Mouse (Mus musculus): ENCODE data around the gene Runx2.

The Runx2 gene

GRCm38 (mm10) chr17:44472695-44473094 is 341.9 kb downstream of the Runx2 start:
- no peak for DNase-seq (ENCODE audit: low spot score in 2 of 2)

DNA sequence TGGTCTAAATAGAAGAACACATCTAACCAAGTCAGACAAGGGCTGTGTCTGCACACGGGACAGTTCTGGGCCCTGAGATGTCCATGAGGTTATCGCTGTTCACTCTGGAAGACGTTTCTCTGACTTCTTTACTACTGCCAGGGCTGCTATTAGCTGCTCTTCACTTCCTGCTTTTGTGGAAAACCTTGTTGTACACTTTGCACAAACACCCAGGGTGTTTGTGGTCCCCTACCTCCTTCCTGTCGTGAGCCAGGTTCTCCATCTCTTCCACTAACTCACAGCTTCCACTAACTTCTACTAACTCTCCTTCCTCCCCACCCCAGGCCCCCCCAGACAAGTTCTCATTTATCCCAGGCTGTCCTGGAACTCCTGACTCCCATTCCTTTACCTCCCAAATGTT is 350.9 kb downstream of the Runx2 start:
- DNase-seq (ENCODE audit: low spot score in 2 of 2) = no peak

- no peak for DNase-seq (ENCODE audit: low spot score in 2 of 2)
These were observed 354.4 kb downstream of the Runx2 start for GRCm38 (mm10) chr17:44460156-44460555.

DNA sequence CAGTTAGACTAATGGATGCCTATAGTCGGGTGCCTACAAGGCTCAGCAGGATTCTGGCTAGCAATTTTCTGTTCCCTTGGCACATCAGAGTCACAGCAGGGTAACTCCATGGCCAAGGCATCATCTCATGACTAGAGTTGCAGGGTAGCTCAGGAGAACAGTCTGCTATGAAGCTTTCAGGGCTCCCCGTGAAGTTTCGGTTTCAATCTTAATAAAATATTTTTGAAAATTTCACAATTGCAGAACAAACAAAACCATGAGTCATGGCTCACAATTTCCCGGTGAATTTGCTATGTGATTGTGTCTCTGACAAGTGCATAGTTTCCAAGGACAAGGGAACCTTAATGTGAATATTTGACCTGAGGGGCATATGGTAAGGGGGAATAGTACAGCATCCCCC is 355.6 kb downstream of the Runx2 start:
- DNase-seq (ENCODE audit: low spot score in 2 of 2) = no peak

DNA sequence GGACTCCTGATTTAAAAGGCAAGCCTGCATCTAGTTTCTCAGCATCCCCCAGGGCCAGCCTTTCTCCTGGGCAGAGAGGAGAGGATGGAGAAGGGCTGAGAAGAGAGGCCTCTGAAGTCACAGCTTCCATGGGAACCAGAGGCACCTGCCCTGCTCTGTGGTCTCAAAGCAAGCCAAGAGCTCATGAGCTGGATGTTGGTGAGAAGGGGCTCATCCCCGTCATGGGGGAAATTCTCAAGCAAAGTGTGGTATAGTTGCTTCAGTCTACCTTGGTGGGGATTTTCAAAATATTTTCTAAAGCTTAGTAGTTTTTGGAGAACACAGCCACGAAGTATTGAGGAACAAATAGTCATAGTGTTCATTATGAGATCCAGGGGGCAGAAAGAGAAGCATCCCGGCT is 357.9 kb downstream of the Runx2 start:
- DNase-seq (ENCODE audit: low spot score in 2 of 2) = no peak

DNA sequence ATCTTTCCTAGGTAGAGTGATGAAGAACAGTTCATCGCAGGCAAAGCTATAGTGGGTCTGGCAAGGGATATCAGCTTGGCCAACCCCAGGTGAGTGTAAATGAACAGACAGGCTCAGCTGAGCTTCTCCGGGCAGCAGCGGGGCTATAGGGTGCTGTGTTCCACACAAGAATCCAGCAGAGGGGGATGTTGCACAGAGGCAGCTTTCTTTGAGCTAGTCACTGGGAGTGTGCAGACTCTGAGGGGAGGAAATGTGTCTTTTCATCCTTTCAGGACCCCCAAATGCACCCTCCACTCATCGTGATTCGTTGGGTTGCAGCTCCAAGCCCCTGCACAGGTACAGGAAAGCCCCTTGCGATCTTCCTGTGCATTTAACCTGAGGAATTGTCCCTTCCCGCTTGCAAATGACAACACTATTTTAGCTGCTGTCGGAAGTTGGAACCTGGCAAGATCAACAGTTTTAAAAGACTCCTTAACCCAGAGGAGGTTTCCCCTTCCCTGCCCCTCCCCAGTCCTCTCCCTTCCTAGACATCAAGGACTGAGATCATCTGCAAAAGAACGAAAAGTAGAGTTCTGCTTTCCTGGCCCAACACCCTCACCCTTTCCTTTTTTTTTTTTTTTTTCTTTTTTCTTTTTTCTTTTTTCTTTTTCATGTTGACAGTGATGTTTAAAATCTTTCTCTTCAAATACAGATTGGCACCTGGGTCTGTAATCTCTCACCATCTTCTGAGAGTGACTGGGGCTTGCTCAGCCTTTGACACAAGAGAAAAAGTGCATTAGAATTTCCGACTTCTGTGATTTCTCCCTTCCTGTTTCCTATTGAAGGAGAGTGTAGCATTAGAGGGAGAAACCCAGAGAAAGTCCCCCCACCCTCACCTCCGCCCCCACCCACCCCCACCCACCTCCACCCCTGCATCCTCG is 358.7 kb downstream of the Runx2 start:
- DNase-seq (ENCODE audit: low spot score in 2 of 2) = peak; percentile 75 to 79

GRCm38 (mm10) chr17:44449915-44450471 is 364.6 kb downstream of the Runx2 start:
- DNase-seq (ENCODE audit: low spot score in 2 of 2) = no peak
